Mouse (Mus musculus) right cerebral cortex, postnatal 36 days (tissue): ENCODE measurements around the gene Pacrg.

Experiments used
- DNase-seq, 2 experiments: peaks; one replicate each; pipeline ENCODE4 v3.0.0; 2022; ENCODE audit warnings: low spot score in 2 of 2, mixed read lengths in 1 of 2

The Pacrg gene

DNA sequence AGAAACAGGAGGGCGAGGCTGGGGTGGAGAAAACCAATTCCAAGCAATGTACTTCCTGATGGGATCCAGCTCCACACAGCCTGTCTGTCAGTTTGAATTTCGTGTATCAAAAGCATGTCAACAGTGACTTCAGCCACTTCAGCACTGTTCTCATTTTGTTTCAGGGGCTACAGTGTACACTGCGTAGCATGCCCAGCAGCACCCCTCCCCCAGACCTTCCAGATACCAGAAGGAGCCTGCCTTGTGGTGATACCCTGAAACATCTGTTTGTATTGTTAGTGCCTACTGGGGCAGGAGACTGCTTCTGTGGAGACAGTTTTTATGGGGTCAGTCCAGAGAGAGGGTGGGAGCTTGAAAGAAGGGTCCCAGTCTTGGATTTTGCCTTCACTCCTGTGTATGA is 466.4 kb downstream of the Pacrg start:
- DNase-seq, result no peak

DNA sequence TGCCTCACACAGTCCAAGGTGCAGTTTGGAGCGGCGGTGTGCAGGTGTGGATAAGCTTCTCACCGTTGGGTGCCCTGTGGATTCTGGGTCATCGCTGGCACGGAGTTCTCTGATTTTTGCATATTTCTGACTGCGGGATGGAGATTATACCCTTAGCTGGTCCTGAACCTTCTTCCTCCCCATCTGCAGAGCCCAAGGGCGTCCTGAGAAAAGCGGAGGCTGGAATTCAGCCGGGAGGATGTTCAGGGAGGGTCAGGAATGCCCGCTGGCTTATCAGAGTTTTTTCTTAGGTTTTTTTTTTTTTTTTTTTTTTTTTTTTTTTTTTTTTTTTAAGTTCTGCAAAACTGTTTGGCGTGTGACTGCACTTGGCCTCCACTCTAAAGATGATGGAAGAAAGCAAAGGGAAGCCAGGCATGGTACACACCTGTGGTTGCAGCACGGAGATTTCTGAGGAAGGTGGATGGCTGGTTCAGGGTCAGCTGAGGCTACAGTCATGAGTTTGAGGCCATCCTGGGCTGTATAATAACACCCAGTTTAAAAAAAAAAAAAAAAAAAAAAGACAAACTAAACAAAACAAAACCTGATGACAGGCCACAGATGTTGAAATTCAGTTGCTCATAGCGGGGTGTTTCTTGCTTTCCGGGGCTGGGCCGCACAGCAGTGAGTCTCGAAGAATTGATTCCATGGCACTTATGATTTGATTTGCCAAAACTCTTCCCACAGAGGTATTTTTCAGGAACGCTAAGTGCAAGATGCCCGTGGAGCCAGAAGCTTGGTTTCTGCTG is 467.9 kb downstream of the Pacrg start:
- no peak for DNase-seq

DNA sequence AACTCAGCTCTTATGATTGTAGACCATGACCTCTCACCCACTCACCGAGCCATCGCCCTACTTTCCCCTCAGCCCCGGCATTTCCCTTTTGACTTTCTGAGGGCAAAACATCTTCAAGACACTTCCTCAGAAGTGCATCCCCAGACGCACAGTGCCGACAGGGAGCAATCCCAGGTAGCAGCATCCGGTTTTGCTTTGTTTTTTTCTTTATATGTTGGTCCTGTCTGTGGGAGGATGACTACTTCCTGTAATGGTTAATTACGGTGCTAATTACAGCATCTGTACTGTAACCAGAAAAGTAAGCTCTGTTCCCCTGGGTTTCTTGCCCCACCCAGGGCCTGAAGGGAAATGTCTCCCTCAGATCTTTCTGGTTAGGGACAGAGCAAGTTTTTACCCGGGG is 468.6 kb downstream of the Pacrg start:
- no peak for DNase-seq

DNA sequence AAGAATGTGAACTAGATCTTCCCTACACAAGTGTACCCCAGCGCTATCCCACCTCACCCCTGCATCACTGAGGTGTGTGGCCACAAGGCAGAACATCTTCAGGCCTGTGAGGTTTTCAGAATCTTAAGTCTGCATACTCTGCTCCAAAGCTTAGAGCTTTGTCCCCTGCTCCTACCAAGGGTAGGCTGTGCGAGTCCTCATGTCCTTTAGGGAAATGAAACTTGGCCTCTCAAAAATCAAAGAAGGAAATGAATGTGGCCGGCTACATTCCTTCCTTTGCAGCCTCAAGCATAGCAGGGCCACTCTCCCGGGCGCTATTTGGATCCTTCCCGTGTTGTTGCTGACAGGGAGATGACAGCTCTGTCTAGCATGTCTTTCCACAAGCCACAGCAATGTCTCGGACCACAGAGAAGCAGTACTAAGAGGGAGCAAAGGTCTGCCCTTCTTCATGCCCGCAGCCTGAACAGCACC is 469.4 kb downstream of the Pacrg start:
- no peak for DNase-seq

DNA sequence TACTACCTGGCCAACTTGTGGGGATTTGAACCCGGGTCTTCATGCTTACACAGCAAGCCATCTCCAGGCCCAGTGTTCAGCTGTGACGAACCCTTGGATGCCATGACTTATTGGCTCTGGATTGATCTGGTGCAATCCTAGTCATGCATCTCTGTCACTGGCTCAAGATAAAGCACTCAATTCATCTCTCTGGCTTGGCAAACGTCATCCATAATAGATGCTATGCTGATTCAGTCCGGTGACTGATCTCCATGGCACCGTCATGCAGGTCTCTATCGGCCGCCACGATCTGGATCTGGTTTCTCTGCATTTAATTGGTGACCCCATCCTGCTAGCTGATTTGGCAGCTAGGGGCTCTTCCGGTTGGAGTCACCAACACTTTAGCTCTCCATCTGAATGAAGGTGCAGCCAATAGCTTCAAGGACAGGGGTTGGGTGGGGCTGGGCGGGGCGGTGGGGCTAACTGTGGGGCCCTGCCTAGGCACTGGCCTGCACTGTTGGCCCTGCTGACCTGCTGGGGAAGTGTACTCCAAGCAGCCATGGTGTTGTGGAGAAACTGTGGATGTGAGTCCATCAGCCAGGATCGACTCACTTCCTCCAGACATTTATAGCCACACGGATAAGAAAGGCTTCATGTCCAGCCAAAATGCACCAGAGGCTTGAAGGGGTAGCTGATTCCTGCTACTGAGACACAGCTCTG is 470.0 kb downstream of the Pacrg start:
- DNase-seq, result no peak

DNA sequence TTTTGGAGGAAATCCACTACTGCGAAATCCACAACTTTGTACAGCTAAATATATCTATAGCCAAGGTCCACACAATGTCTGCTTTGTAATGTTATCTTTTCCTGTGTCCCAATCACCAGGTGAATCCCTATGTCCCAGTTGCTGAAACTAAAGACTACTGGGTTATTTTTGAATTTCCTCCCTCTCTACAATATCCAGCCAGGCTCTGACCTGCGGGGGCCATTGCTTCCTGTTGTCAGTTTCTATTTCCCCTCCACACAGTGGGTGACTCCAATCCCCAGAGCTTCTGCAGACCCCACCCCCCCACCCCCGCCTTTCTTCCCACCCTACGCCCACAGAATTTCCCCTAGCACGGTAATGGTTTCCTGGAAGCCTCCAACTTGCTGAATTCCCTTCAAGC is 473.1 kb downstream of the Pacrg start:
- DNase-seq, result no peak

DNA sequence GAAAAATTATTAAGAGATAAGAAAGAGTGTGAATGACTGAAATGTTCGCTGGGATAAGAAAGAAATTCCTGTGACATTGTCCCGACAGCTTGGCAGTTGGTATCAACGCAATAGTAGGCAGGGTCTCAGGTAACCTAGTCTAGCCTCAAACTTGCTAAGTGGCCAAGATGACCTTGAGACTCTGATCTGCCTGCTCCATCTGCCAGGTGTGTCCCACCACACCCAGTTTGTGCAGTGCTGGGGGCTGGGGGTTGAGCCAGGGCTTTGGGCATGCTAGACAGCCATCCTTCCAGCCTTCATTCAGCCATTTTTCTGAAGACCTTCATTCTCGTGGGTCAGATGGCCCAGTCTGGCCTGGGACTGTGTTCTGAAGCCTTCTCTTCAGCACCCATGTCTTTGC is 473.5 kb downstream of the Pacrg start:
- DNase-seq, result no peak

DNA sequence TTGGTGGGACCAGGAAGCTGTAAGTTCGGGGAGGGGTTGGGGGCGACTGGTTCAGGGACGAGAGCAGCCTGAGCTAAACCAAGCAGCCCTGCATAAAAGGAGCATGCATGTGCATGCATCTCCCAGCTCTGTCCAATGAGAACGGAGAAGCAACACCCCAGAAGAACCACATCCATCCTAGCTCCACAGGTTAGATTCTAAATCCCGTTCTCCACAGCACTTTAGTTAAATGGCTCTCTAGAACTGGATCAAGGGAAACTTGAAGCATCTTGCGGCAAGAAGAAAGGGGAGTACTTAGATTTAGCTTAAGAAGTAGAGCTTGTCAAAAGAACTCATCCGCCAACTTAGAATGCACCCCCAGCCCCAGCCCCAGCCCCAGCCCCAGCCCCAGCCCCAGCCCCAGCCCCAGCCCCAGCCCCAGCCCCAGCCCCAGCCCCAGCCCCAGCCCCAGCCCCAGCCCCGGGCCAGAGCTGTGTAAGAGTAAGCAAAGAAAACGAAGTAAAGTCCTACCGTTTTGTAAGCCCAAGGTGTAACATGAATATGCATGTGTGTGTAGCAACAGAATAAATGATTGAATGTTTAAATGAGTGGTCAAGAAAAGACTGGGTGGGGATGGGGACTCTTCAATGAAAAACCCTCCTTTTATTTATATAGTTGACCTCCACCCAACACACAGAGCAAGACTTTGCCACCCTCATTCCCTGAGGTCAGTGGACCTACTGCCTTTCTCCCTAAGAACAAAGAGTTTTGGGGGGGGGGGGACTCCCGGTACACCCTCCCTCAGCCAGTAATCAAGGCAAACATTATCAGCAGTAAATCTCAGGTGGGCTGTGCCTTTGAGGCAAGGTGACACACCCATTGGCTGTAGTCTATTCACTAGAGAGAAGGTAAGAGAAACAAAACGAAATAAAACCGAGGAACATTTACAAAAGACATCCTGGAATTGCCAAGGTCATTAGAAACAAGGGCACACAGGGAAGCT is 474.3 kb downstream of the Pacrg start:
- DNase-seq, result no peak

DNA sequence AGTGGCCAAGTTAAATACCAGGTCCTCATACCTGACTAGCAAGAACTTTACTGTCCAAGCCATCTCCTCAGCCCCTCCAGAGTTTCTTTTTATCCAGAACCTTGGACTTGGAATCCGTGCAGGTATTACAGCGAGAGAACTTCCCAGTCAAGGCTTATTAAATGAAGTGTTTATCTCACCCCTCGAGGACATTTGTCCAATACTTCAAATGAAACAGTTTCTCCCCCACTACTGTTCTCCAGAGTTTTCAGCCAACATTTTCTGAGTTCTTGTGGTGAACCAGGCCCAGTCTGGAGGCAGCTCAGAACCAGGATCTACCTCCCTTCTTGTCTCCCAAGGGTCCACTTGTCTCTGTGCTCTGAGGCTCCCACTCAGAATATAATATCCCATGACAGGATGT is 477.0 kb downstream of the Pacrg start:
- no peak for DNase-seq

DNA sequence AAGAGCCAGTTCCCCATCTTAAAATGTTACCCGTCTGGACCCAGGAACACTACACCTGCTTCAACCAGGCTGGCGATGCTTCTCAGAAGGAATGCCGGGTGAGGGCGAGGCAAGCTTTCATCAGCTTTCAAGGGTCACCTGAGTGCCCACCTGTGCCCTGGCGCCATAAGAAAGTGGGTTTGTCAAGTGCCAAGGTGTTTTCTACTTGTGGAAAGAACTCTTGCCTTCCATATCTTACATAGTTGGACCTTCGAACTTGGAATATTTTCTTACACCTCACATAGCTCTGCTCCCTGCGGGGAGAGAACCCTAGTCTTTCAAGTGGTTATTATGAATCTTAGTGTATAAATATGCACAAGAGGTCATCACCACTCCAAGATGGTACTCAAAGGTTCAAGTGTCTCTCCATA is 478.2 kb downstream of the Pacrg start:
- no peak for DNase-seq

DNA sequence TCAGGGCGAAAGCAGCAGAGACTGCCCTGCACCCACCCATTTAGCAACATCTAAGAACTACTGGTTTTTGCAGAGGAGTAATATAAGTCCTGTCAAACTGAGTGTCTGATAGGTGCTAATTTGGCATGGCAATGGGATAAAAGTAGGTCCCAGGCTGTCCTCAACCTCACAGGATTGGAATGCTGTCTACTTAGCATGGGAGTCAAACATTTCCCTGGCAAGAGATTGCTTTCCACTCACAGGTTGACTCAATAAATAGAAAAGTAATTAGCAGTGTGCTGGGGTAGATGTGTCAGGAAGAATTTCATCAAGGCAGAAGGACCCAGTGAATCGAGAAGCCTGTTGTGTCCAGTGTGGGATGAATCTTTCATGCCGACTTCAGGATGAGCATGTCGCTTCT is 479.4 kb downstream of the Pacrg start:
- DNase-seq, result no peak

DNA sequence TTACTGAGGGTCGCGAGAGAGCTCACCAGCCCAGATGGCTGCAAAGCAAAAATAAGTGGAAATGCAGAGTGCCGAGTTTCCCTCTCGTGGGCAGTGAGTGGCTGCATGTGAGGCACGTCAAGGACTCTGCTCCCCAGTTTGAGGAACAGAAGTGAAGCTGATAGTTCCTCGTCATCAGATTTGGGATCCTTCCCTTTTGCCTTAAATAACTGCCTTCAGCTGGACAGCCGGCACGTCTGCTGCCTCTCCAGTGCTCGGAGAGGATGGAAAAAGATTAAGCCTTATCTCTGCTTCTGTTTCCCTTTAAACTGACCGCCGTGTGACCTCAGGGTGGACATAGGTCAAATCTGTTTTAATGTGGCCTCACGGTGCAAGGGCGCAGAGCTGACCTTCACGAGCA is 480.6 kb downstream of the Pacrg start:
- DNase-seq, result no peak

DNA sequence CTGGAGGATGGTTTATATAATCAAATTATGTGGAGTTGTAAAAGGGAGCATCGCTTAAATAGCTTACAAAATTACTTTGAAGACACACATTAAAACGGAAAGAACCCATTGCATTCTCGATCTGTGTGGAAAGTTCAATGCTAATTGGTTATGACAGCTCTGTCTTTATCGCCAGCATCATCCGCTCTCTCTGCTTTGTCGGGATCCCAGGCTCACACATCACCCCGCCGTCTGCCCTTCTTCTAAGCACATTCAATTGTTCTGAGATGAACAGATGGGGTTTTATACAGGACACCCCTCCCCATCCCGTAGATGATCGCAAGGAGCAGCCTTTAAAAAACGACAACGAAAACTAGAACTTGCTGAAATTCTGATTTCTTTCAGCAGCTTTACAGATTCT is 482.8 kb downstream of the Pacrg start:
- DNase-seq, result no peak

DNA sequence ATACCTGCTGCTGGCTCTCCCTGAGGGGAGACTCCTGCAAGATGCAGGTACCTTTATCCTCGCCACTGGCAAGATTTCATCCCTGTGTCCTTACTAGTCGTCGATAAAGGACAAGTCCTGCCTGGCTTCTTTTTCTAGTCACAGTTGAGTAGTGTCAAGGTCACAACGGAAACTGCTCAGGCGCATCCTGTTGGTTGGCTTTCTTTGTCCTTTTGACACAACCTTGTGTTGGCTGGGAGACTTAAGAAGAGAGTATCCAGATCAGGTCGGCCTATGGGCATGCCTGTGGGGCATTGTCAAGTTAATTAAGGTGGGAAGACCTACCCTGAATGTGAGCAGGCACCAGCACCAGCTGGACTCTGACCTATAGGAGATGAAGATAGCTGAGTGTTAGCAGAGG is 483.8 kb downstream of the Pacrg start:
- no peak for DNase-seq

DNA sequence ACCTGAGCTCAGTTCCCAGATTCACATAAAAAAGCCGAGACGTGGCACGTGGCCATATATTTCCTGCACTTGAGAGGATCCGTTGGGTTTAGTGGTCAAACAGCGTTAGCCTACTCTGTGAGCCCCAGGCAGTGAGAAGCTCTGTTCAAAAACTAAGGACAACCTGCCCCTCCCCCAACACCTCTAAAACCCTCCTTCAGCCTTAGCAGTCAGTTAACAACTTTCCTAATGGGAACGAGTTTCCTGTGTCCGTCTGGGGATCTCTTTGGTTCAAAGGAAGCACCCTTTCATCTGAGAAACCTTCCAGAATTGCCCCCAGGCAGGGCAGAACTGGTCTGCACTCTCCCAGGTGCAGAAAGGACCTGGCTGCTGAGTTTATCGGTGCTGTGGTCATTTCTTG is 484.4 kb downstream of the Pacrg start:
- DNase-seq, result no peak
